Mouse (Mus musculus) right cerebral cortex, postnatal 36 days (tissue): ENCODE measurements around the gene Tmem107.

Experiments
- DNase-seq, 2 experiments: peaks; one replicate each; pipeline ENCODE4 v3.0.0; 2022; ENCODE audit warnings: low spot score in 2 of 2, mixed read lengths in 1 of 2

The Tmem107 gene

GRCm38 (mm10) chr11:69074776-69075069, 4.1 kb downstream of the Tmem107 start:
- DNase-seq, result no peak

DNA sequence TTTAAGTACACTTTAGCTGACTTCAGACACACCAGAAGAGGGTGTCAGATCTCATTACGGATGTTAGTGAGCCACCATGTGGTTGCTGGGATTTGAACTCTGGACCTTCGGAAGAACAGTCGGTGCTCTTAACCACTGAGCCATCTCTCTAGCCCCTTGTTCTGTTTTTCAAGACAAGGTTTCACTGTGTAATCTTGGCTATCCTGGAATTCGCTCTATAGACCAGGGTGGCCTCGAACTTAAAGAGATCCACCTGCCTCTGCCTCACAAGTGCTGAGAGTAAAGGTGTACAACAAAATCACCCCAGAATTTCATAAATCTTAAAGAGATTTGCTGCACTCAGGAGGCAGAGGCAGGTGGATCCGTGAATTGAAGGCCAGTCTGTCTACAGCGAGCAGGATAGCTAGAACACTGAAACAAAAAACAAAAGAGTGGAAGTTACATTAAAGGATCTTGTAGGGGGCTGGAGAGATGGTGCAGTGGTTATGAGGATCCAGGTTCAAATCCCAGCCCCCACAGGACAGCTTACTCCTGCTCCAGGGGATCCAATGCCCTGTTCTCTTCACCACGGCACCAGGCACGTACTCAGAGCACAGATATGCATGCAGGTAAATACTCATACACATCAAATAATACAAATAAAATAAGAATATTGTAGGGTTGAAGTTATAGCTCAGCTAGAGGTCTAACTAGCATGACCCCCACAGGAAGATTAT, 5.3 kb downstream of the Tmem107 start:
- DNase-seq, result no peak

- DNase-seq, result no peak
These were observed 6.0 kb downstream of the Tmem107 start for GRCm38 (mm10) chr11:69076572-69076971.

GRCm38 (mm10) chr11:69077316-69077715, 6.7 kb downstream of the Tmem107 start:
- no peak for DNase-seq

- DNase-seq, result no peak
These were observed 7.4 kb downstream of the Tmem107 start for GRCm38 (mm10) chr11:69078041-69078440.

DNA sequence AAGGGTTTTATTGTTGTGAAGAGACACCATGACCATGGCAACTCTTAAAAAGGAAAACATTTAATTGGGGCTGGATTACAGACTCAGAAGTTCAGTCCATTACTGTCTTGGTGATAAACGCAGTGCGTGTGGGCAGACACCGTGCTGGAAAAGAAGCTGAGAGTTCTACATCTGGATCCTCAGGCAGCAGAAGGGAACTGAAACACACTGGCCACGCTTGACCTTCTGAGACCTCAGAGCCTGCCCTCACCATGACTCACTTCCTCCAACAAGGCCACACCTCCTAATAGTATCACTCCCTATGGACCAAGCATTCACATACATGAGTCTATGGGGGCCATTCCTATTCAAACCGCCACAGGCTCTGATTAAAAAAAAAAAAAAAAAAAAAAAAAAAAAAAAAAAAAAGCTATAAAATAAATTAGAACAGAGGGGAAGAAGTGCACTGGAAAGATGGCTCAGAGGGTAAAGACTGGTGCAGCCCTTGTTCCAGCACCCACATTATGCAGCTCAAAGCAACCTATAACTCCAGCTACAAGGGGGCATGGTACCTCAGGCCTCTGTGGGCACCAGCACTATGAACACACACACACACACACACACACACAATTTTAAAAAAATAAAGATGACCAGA, 8.3 kb downstream of the Tmem107 start:
- DNase-seq, result no peak

- no peak for DNase-seq
These were observed 9.7 kb downstream of the Tmem107 start for GRCm38 (mm10) chr11:69080102-69080854.

DNA sequence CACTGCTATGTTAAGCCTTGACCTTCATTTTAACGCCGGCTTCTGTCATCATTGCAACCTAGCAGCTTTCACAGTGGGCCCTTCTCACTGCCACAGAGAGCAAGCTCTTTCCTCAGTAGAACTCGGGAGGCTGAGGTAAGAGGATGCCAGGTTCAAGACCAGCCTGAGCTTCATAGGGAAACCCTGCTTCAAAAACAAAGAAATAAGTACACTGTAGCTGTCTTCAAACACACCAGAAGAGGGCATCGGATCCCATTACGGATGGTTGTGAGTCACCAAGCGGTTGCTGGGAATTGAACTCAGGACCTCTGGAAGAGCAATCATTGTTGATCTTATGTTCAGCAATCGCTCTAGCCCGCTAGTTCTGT, 10.2 kb downstream of the Tmem107 start:
- no peak for DNase-seq

GRCm38 (mm10) chr11:69081613-69082012, 11.0 kb downstream of the Tmem107 start:
- DNase-seq, result no peak

- DNase-seq, result no peak
These were observed 15.0 kb downstream of the Tmem107 start for GRCm38 (mm10) chr11:69085608-69086007.

- peak in 1 of 2 experiments; percentile 82 for DNase-seq
These were observed 15.8 kb downstream of the Tmem107 start for GRCm38 (mm10) chr11:69086390-69086789.

DNA sequence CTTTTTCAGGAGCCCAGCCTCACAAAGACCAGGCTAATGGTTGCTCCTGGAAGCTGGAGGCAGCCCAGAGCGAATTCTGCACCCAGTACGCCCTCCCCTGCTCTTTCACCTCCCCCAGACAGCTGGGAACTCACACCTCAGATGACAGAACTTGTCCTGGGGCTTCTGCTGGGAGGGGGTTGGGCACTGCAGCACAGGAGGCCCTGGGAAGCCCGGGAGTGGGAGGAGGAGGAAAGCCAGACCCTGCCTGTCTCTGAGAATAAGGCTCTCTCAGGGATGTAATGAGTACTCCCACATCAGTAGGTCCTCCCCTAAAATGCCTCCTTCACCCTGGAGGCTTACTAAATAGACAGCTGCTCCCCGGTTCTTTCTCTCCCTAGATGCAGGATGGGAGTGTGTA, 16.5 kb downstream of the Tmem107 start:
- DNase-seq, result no peak

DNA sequence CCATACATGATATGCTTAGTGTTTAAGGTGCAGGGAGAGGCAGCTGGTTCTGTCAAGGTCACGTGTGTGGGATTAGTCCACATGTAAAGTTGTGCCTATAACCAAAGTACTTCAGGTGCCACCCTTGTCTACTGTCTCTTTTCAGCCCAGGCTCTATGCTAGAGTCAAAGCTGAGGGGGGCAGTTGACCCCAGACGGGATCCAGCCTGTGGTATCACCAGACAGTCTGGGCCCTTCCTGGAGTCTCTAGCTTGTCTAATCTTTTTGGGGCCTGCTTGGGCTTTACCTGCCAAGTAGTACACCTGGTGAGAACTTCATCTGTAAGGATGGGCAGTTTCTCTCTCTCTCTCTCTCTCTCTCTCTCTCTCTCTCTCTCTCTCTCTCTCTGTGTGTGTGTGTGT, 17.0 kb downstream of the Tmem107 start:
- DNase-seq, result no peak

DNA sequence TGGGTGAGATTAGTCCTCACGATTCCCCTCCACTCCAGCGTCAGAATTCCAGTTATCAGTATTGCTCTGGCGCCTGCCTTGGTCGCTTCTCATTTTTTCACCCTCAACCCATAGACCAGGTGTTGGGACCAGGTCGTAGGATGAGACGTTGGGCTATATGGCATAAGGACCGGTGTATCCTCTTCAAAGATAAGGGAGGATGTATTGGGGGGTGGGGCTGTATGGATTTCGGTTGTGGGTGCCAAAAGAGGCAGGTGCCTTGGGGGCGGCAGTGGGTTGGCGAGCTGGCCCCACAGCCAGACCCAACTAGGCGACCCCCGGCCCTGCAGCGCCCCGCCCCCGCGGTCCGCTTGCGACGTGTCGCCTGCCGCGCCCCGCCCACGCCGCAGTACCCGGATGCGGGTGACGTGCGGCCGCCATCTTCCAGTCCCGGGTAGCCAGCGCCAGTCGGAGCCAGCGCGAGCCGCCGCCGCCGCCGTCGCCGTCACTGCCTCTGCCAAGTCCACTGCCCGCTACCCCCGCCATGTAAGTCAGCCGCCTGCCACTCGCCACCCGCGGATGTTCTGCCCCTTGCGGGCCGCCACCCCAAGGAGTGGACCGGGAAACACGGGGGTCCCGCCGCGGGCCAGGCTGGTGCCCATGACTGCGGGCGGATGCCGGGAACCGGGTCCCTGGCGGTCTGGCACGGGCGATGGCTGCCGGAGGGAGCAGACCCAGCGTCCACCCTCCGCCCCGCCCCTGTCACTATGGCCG, 17.7 kb downstream of the Tmem107 start, which contains the start of gene Vamp2:
Vamp2 (plus strand) TSS at position 388 of the 753 bp plus-strand sequence.
- DNase-seq, result peak; percentile 90 to 91

DNA sequence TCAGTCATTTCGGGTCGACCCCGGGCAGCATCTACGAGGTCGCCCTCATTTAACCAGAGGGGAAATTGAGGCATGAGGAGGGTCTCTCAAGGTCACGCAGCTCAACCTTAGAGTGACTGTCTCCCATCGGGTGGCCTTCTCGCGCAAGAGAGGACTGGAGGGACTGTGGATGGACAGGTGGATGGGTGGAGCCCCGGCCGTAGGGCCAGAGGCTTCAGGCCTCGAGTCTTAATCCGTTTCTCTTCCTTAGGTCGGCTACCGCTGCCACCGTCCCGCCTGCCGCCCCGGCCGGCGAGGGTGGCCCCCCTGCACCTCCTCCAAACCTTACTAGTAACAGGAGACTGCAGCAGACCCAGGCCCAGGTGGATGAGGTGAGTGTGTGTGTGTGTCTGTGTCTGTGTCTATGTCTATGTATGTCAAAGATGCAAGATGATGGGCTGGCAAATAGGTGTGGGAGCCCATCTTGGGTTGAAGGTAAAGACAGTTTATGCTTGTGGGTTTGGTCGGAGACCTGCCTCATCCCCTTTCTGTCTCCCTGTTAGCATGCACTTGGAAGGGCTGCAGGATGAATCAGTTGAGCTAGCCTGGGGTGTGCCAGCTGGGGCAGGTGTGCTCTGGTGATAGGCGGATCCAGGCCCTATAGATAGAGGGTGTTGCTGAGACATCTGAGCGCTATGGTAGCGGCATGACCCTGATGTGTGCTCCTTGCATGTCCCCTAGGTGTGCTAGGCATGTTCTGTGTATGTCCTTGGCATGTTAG, 18.4 kb downstream of the Tmem107 start:
- DNase-seq, result no peak

DNA sequence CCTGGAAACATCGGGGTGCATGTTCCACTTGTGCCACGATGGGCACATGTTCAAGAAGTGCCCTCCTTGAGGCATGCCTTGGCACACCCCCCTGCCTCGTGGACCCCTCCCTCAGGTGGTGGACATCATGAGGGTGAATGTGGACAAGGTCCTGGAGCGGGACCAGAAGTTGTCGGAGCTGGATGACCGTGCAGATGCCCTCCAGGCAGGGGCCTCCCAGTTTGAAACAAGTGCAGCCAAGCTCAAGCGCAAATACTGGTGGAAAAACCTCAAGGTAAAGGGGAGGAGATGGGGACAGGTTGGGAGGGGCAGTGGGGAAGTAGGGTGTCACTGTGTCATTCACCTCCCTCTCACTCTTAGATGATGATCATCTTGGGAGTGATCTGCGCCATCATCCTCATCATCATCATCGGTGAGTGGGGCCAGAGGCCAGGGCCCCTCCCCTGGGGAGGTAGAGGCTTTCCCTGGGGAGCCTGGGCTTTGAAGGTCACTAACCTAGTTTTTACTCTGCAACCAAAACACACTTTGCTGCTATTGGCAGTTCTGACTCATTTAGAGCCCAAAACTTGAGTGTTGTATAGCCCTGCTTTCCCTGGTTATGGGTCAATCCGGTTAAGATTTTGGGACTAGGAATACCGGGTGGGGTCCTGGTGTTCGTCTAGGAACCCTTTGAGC, 19.1 kb downstream of the Tmem107 start:
- no peak for DNase-seq

DNA sequence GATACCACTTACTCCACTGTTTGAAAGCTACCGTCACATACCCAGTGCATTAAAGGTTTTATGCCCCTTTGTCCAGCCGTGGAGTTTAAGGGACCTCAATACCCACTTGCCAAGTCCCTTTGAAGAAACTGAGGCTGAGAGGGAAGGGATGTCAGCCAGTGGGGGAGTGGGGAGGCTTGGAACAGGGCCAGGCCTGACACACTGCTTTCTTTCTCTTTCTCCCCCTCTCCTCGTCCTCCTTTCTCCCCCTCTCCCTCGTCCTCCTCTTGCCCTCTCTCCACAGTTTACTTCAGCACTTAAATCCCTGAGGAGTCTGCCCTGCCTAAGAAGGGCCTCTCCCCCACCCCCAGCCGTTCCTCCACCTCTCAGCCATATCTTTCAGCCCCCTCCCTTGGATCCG, 19.8 kb downstream of the Tmem107 start:
- DNase-seq, result no peak

GRCm38 (mm10) chr11:69091566-69092385, 21.2 kb downstream of the Tmem107 start:
- DNase-seq, result no peak

DNA sequence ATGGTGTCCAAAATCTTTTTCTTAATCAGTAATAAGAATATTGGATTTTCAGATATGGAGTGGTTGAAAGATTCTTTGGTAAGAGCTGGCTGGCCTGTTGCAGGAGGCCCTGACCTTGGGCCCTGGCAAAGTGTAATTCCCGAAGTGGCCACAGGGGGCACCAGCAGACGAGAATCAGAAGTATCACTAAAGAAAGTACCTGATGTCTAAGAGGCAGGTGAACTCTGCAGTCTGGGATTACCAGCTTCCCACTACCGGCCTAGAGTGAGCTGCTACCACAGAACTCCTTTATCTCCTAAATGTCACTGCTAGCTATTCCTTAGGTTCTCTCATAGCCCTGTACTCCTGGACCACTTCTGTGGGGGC, 21.8 kb downstream of the Tmem107 start:
- no peak for DNase-seq

DNA sequence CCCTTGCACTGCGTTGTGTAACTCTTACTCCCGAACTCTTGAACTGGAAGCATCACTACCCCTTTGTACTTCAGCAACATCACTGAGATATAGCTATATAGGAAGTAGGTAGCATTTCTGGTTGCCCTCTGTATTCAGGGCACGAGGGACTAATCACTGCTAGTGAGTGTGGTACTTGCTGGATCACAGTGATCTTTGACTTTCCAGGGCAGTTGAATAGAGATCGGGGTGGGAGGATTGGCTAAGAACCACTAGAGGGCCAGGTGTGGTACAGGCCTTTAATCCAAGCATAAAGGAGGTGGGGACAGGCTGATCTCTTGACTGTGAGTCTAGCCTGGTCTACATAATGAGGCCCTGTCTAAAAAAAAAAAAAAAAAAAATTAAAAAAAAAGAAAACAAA, 22.3 kb downstream of the Tmem107 start:
- DNase-seq, result no peak
